Mouse (Mus musculus) small intestine, adult 2 months (tissue): ENCODE data around the gene Icmt.

Experiments
- CTCF ChIP-seq: fragments of 200-500 bp; IDR thresholded peaks from 2 replicates; pipeline ENCODE4 v1.5.1; 2012; ENCODE audit warnings: low read depth, mild to moderate bottlenecking, control low read depth, inconsistent platforms, low read length, moderate library complexity, mixed read lengths; ENCODE audit not compliant: insufficient replicate concordance, insufficient read length; ENCODE audit errors: extremely low read depth
- POLR2A ChIP-seq: fragments of 200-500 bp; IDR thresholded peaks from 2 replicates; pipeline ENCODE4 v1.6.1; 2012; ENCODE audit warnings: low read depth, mild to moderate bottlenecking, control low read depth, inconsistent platforms, low read length, moderate library complexity

GRCm38 (mm10) chr4:152338419-152339292 is 41.6 kb downstream of the Icmt start, which contains the start of gene Chd5:
- TF ChIP-seq CTCF (no peak), POLR2A (no peak)
